Mouse (Mus musculus): ENCODE results near the gene Helb.

GRCm38 (mm10) chr10:120124801-120125464, 12.1 kb upstream of the Helb start:
- TF ChIP-seq CTCF (IDR thresholded peaks at IDR 0.05; ENCODE audit: borderline replicate concordance, control insufficient read depth, extremely low read depth, insufficient read depth, low read length, poor library complexity) (no peak), POLR2A (IDR thresholded peaks at IDR 0.05; ENCODE audit: control insufficient read depth, extremely low read depth, insufficient read depth, low read length, poor library complexity) (no peak)
